Mouse (Mus musculus): ENCODE results near the gene Angptl2.

DNA sequence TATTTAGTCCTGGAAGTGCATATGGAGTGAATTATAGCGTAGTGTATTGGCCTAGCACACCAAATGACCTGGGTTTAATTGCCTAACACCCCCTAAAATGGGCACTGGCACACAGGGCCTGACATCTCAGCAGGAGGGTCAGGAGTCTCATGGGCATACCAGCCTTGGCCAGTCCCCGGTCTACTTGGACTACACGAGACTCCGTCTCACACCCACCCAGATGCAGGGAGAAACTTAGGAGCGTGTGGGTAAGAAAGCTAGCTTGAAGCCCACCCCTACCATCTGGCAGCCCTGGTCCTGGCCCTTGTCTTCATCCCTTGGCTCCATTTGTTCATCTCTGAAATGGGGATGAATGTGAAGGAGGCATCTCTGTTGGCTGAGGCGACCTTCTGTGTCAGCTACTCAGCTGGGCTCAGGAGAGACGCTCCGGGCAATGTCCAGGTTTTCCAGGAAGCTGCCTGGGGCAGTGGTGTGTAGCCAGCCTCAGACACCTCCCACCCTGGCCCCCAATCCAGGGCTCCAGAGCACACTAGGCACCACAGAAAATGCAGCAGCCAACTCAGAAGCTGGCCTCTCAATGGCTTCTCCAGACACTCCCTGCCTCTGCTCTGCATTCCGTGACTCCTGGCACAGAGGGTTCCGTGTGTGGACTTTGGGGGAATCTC is 4.9 kb downstream of the Angptl2 start:
- TF ChIP-seq CTCF (conservative IDR thresholded peaks at IDR 0.05; ENCODE audit: low read length): no peak
- TF ChIP-seq POU5F1 (IDR thresholded peaks at IDR 0.05; ENCODE audit: borderline replicate concordance, low read length): no peak

Data from E14TG2a.4 (cell line).